In genomic region chr11:105153068-105153833, GRCm38 (mm10) we compare ENCODE assay signal across 7 mouse cellular contexts. TPM values are rescaled to one million over a fixed set of nuclear protein-coding genes. Genes with fewer than 3 reads are reported as not detected.
DNase-seq lines count a peak whose midpoint lies in the region; ATAC-seq and TF ChIP-seq lines count a peak whose summit lies in the region.

No protein-coding gene starts in this region.

- ATAC-seq in hindbrain, embryonic 11.5 days (ENCODE audit: low FRiP score), result peak; percentile 68
- no peak for ATAC-seq in limb, embryonic 14.5 days (ENCODE audit: low FRiP score, low read depth)
- peak; percentile 70; the same call in 1 of the 2 replicates for ATAC-seq in midbrain, embryonic 15.5 days (replicated peaks)

- H3K27me3 ChIP-seq in hindbrain, embryonic 11.5 days (ENCODE audit: control insufficient read depth, insufficient read depth, low read length), result no peaks in the 10 kb centered on the region
- no peaks in the 10 kb centered on the region; the same call in 1 of the 2 replicates for H3K27me3 ChIP-seq in limb, embryonic 14.5 days (ENCODE audit: control insufficient read depth, insufficient read depth, low read length)
- no peaks in the 10 kb centered on the region for H3K27me3 ChIP-seq in midbrain, embryonic 15.5 days (replicated peaks)

- 35% methylated on average over 12 of the region's 12 CpGs for WGBS in hindbrain, embryonic 11.5 days
- 12% methylated on average over 12 of the region's 12 CpGs for WGBS in limb, embryonic 14.5 days
- WGBS in midbrain, embryonic 15.5 days, result 25% methylated on average over 12 of the region's 12 CpGs

- no peak overlapping the region for H3K27ac ChIP-seq in hindbrain, embryonic 11.5 days (ENCODE audit: low read depth, low read length)
- H3K27ac ChIP-seq in limb, embryonic 14.5 days (replicated peaks; ENCODE audit: low read depth, low read length), result no peak overlapping the region
- H3K27ac ChIP-seq in midbrain, embryonic 15.5 days, result no peak overlapping the region
- no peak overlapping the region for H3K27ac ChIP-seq in left cerebral cortex, adult 2 months

- peak; percentile 29 to 47 for DNase-seq in adrenal gland, adult 18-20 months (ENCODE audit: low spot score in 2 of 2)
- DNase-seq in embryo, embryonic 11.5 days (ENCODE audit: low read depth, low spot score), result peak; percentile 54
- peak; percentile 54 for DNase-seq in hindbrain, embryonic 11.5 days (ENCODE audit: low spot score)
- DNase-seq in limb, embryonic 14.5 days (ENCODE audit: low spot score), result peak; percentile 7
- DNase-seq in layer of hippocampus, postnatal 36 days, result no peak
- no peak for DNase-seq in left cerebral cortex, adult 2 months (ENCODE audit: extremely low spot score in 1 of 2, low spot score in 2 of 2)

- no peak overlapping the region for H3K4me2 ChIP-seq in hindbrain, embryonic 11.5 days (replicated peaks; ENCODE audit: low read depth, low read length)
- H3K4me2 ChIP-seq in limb, embryonic 14.5 days (replicated peaks; ENCODE audit: low read depth, low read length, severe bottlenecking), result no peak overlapping the region
- no peak overlapping the region for H3K4me2 ChIP-seq in midbrain, embryonic 15.5 days

- intact Hi-C loops in left cerebral cortex, adult 2 months (cut with DNase I), result no loop called here

- no peaks in the 10 kb centered on the region for H3K36me3 ChIP-seq in hindbrain, embryonic 11.5 days (ENCODE audit: control insufficient read depth, insufficient read depth, low read length)
- no peaks in the 10 kb centered on the region for H3K36me3 ChIP-seq in limb, embryonic 14.5 days (ENCODE audit: control insufficient read depth, insufficient read depth, low read length)
- no peaks in the 10 kb centered on the region for H3K36me3 ChIP-seq in midbrain, embryonic 15.5 days (replicated peaks)

- no peaks in the 10 kb centered on the region for H3K9me3 ChIP-seq in hindbrain, embryonic 11.5 days (ENCODE audit: control insufficient read depth, low read length)
- H3K9me3 ChIP-seq in limb, embryonic 14.5 days (ENCODE audit: control insufficient read depth, low read length), result no peaks in the 10 kb centered on the region
- H3K9me3 ChIP-seq in midbrain, embryonic 15.5 days, result no peaks in the 10 kb centered on the region

- H3K9ac ChIP-seq in hindbrain, embryonic 11.5 days (ENCODE audit: low read depth, low read length), result no peak overlapping the region
- no peak overlapping the region for H3K9ac ChIP-seq in limb, embryonic 14.5 days (ENCODE audit: low read depth, low read length, severe bottlenecking)
- H3K9ac ChIP-seq in midbrain, embryonic 15.5 days, result no peak overlapping the region

- H3K4me3 ChIP-seq in hindbrain, embryonic 11.5 days (ENCODE audit: low read depth, low read length), result no peak overlapping the region
- no peak overlapping the region for H3K4me3 ChIP-seq in limb, embryonic 14.5 days (replicated peaks; ENCODE audit: low read length)
- H3K4me3 ChIP-seq in midbrain, embryonic 15.5 days, result no peak overlapping the region
- no peak overlapping the region for H3K4me3 ChIP-seq in left cerebral cortex, adult 2 months

- H3K4me1 ChIP-seq in hindbrain, embryonic 11.5 days (replicated peaks; ENCODE audit: control insufficient read depth, insufficient read depth, low read length), result peaks cover 6% of the 10 kb centered on the region; the same call in 1 of the 2 replicates
- peaks cover 18% of the 10 kb centered on the region for H3K4me1 ChIP-seq in limb, embryonic 14.5 days (ENCODE audit: control insufficient read depth, insufficient read depth, low read length)
- peaks cover 14% of the 10 kb centered on the region; the same call in 1 of the 2 replicates for H3K4me1 ChIP-seq in midbrain, embryonic 15.5 days

- no peak for TF ChIP-seq CTCF in left cerebral cortex, adult 2 months (IDR thresholded peaks at IDR 0.05)

- TF ChIP-seq POLR2A in limb, embryonic 14.5 days (IDR thresholded peaks at IDR 0.05; ENCODE audit: borderline replicate concordance, extremely low read depth, insufficient read depth, insufficient read length), result no peak

RNA-seq across cellular contexts. Expression of gene Gm10842, which starts 6.6 kb away (rescaled TPM):
- total RNA-seq in adrenal gland, adult 18-20 months (2021), result not detected
- polyA plus RNA-seq in hindbrain, embryonic 11.5 days (2014; fragmentation: Nextera tagmentation; extraction: Ambion mirVana), result not detected in 2 replicates
- not detected in 2 replicates for polyA plus RNA-seq in limb, embryonic 14.5 days (2012; rRNA removed)
- polyA plus RNA-seq in limb, embryonic 14.5 days (2014; fragmentation: Nextera tagmentation; extraction: Ambion mirVana), result not detected in 2 replicates
- polyA plus RNA-seq in midbrain, embryonic 15.5 days (2015; fragmentation: Nextera tagmentation; extraction: Ambion mirVana), result not detected in 2 replicates
- not detected for total RNA-seq in layer of hippocampus, postnatal 36 days (2021)
- not detected for total RNA-seq in left cerebral cortex, adult 2 months (2021)

RNA-seq across cellular contexts. Expression of gene Tlk2, which starts 25.4 kb away (rescaled TPM):
- 10 to 100 TPM; 47.8 to 51.5 TPM for total RNA-seq in adrenal gland, adult 18-20 months (2021)
- polyA plus RNA-seq in hindbrain, embryonic 11.5 days (2014; fragmentation: Nextera tagmentation; extraction: Ambion mirVana), result 29.2 and 30.5 TPM in 2 replicates
- 41.0 and 49.9 TPM in 2 replicates for polyA plus RNA-seq in limb, embryonic 14.5 days (2012; rRNA removed)
- polyA plus RNA-seq in limb, embryonic 14.5 days (2014; fragmentation: Nextera tagmentation; extraction: Ambion mirVana), result 27.8 and 29.6 TPM in 2 replicates
- 18.8 and 20.9 TPM in 2 replicates for polyA plus RNA-seq in midbrain, embryonic 15.5 days (2015; fragmentation: Nextera tagmentation; extraction: Ambion mirVana)
- 10 to 100 TPM; 47.8 to 53.8 TPM for total RNA-seq in layer of hippocampus, postnatal 36 days (2021)
- 10 to 100 TPM; 56.0 to 61.1 TPM for total RNA-seq in left cerebral cortex, adult 2 months (2021)

RNA-seq across cellular contexts. Expression of gene Mettl2, which starts 27.0 kb away (rescaled TPM):
- 10 to 100 TPM; 23.0 to 23.9 TPM for total RNA-seq in adrenal gland, adult 18-20 months (2021)
- 45.5 and 45.9 TPM in 2 replicates for polyA plus RNA-seq in hindbrain, embryonic 11.5 days (2014; fragmentation: Nextera tagmentation; extraction: Ambion mirVana)
- polyA plus RNA-seq in limb, embryonic 14.5 days (2012; rRNA removed), result 41.4 and 46.7 TPM in 2 replicates
- 31.9 and 41.4 TPM in 2 replicates for polyA plus RNA-seq in limb, embryonic 14.5 days (2014; fragmentation: Nextera tagmentation; extraction: Ambion mirVana)
- polyA plus RNA-seq in midbrain, embryonic 15.5 days (2015; fragmentation: Nextera tagmentation; extraction: Ambion mirVana), result 30.4 and 34.5 TPM in 2 replicates
- 10 to 100 TPM; 17.4 to 18.3 TPM for total RNA-seq in layer of hippocampus, postnatal 36 days (2021)
- total RNA-seq in left cerebral cortex, adult 2 months (2021), result 10 to 100 TPM; 15.0 to 18.8 TPM

Comparison
In these comparisons a context has a peak if more than half of its experiments do, and no peak if none do; other contexts are left out.
1. DNase-seq: peak in adrenal gland, adult 18-20 months (2 of 2), embryo, embryonic 11.5 days (single experiment), hindbrain, embryonic 11.5 days (single experiment) and limb, embryonic 14.5 days (single experiment); none in layer of hippocampus, postnatal 36 days (0 of 2) and left cerebral cortex, adult 2 months (0 of 2).